Mouse (Mus musculus): ENCODE data around the gene Fbxo21. TPM values are rescaled to one million over a fixed set of nuclear protein-coding genes. Genes with fewer than 3 reads are reported as not detected.

Gene Fbxo21
- total RNA-seq (2021): 50.1 and 70.4 TPM in 2 replicates
- long read RNA-seq, transcript Fbxo21-206 (12 exons, 3,959 nt): minor isoform, 27 of 132 reads
- long read RNA-seq, transcript Fbxo21-201 (12 exons, 3,883 nt): major isoform, 72 of 132 reads
- long read RNA-seq, partial matches to known transcripts: 22 of 132 reads
- long read RNA-seq, other reads (novel, unspliced or antisense): 9 of 132 reads

- DNase-seq: peak; percentile 98
Observed at GRCm38 (mm10) chr5:117976657-117977500, at the start of gene Fbxo21. TSS of gene Fbxo21 (plus strand) at chr5:117976730.

GRCm38 (mm10) chr5:117928553-117928952 lies 48.0 kb upstream of the Fbxo21 start:
- DNase-seq: no peak

GRCm38 (mm10) chr5:117932222-117932621 lies 44.3 kb upstream of the Fbxo21 start:
- DNase-seq: no peak

GRCm38 (mm10) chr5:117932862-117933261 lies 43.7 kb upstream of the Fbxo21 start:
- DNase-seq: peak; percentile 91

GRCm38 (mm10) chr5:117936346-117936745 lies 40.2 kb upstream of the Fbxo21 start:
- no peak for DNase-seq

- DNase-seq: no peak
Observed at GRCm38 (mm10) chr5:117937186-117937585, 39.3 kb upstream of the Fbxo21 start.

GRCm38 (mm10) chr5:117938182-117938581 lies 38.3 kb upstream of the Fbxo21 start:
- peak; percentile 63 for DNase-seq

- DNase-seq: no peak
Observed at GRCm38 (mm10) chr5:117939402-117939801, 37.1 kb upstream of the Fbxo21 start.

GRCm38 (mm10) chr5:117941552-117941951 lies 35.0 kb upstream of the Fbxo21 start:
- DNase-seq: no peak

- DNase-seq: peak; percentile 43
Observed at GRCm38 (mm10) chr5:117946605-117947004, 29.9 kb upstream of the Fbxo21 start.

GRCm38 (mm10) chr5:117949393-117949792 lies 27.1 kb upstream of the Fbxo21 start:
- no peak for DNase-seq

- DNase-seq: no peak
Observed at GRCm38 (mm10) chr5:117953893-117954292, 22.6 kb upstream of the Fbxo21 start.

- DNase-seq: no peak
Observed at GRCm38 (mm10) chr5:117954429-117954828, 22.1 kb upstream of the Fbxo21 start.

GRCm38 (mm10) chr5:117955675-117956420 lies 20.7 kb upstream of the Fbxo21 start:
- peak; percentile 26 for DNase-seq

GRCm38 (mm10) chr5:117964750-117965149 lies 11.8 kb upstream of the Fbxo21 start:
- DNase-seq: no peak

GRCm38 (mm10) chr5:117966956-117967355 lies 9.6 kb upstream of the Fbxo21 start:
- no peak for DNase-seq

GRCm38 (mm10) chr5:117967659-117968069 lies 8.9 kb upstream of the Fbxo21 start:
- DNase-seq: no peak

GRCm38 (mm10) chr5:117969681-117970427 lies 6.7 kb upstream of the Fbxo21 start:
- no peak for DNase-seq

GRCm38 (mm10) chr5:117976263-117976656 lies 270 bp upstream of the Fbxo21 start:
- DNase-seq: no peak

GRCm38 (mm10) chr5:117977501-117978158 lies 1.1 kb downstream of the Fbxo21 start:
- no peak for DNase-seq

- DNase-seq: peak; percentile 45
Observed at GRCm38 (mm10) chr5:117978159-117978697, 1.7 kb downstream of the Fbxo21 start.

Data from adrenal gland, postnatal 25 days (tissue).